Mouse (Mus musculus): ENCODE measurements at regions not wholly inside any gene's neighbourhood (a gene's known extent, or its start where the extent isn't known, plus 50 kb on each side); places are given as distances from the start of the nearest gene placed in this dataset.

GRCm38 (mm10) chr2:134308092-134308491, 246.1 kb downstream of the Hao1 start:
- no peak overlapping the region for H3K27ac ChIP-seq (ENCODE audit: insufficient read depth, low read depth, low read length)
- no peaks in the 10 kb centered on the region for H3K27me3 ChIP-seq (replicated peaks; ENCODE audit: control insufficient read depth, insufficient read depth, low read length)
- H3K36me3 ChIP-seq (ENCODE audit: control insufficient read depth, insufficient read depth, low read length), result no peaks in the 10 kb centered on the region
- no peak overlapping the region for H3K4me3 ChIP-seq (ENCODE audit: insufficient read depth, low read depth, low read length)
- 70% methylated on average over 3 of the region's 3 CpGs for WGBS
- peak; percentile 26 for DNase-seq
- H3K4me1 ChIP-seq (ENCODE audit: control insufficient read depth, insufficient read depth, low read length), result no peaks in the 10 kb centered on the region
- no peak for TF ChIP-seq POLR2A (IDR thresholded peaks at IDR 0.05; ENCODE audit: low read depth, low read length)
- no peak for TF ChIP-seq CTCF (conservative IDR thresholded peaks at IDR 0.05; ENCODE audit: insufficient read depth, insufficient read length, low read depth, low read length)

GRCm38 (mm10) chr2:134290126-134290691, 264.0 kb downstream of the Hao1 start:
- no peak overlapping the region for H3K4me3 ChIP-seq (ENCODE audit: insufficient read depth, low read depth, low read length)
- no peak for TF ChIP-seq CTCF (conservative IDR thresholded peaks at IDR 0.05; ENCODE audit: insufficient read depth, insufficient read length, low read depth, low read length)
- no peak for TF ChIP-seq POLR2A (IDR thresholded peaks at IDR 0.05; ENCODE audit: low read depth, low read length)
- no peaks in the 10 kb centered on the region for H3K4me1 ChIP-seq (ENCODE audit: control insufficient read depth, insufficient read depth, low read length)
- H3K36me3 ChIP-seq (ENCODE audit: control insufficient read depth, insufficient read depth, low read length), result no peaks in the 10 kb centered on the region
- no peak for DNase-seq
- 76% methylated on average over 2 of the region's 2 CpGs for WGBS
- H3K27me3 ChIP-seq (replicated peaks; ENCODE audit: control insufficient read depth, insufficient read depth, low read length), result no peaks in the 10 kb centered on the region
- no peak overlapping the region for H3K27ac ChIP-seq (ENCODE audit: insufficient read depth, low read depth, low read length)

DNA sequence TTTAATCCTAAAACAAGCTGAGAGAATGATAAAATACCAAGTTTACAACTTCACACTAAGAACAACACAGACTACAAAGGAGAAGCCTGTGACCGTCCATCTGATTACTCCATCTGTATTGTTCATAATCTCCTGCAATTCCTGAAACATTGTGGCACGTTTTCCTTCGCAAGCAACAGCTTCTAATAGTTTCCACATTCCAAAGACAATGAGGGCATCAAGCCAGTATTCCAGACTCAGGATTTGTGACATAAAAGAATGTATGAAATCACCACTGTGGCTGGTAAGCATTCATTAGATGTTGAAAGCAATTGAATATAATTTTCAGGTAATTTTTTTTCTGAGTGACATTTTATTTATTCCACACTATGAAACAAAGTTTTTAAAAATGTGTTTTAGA, 278.3 kb downstream of the Hao1 start:
- DNase-seq, result no peak
- Histone ChIP-seq H3K27ac (ENCODE audit: insufficient read depth, low read depth, low read length) (no peak overlapping the region), H3K36me3 (ENCODE audit: control insufficient read depth, insufficient read depth, low read length) (no peaks in the 10 kb centered on the region), H3K4me3 (ENCODE audit: insufficient read depth, low read depth, low read length) (no peak overlapping the region), H3K4me1 (ENCODE audit: control insufficient read depth, insufficient read depth, low read length) (no peaks in the 10 kb centered on the region), H3K27me3 (replicated peaks; ENCODE audit: control insufficient read depth, insufficient read depth, low read length) (no peaks in the 10 kb centered on the region)
- TF ChIP-seq POLR2A (IDR thresholded peaks at IDR 0.05; ENCODE audit: low read depth, low read length) (no peak), CTCF (conservative IDR thresholded peaks at IDR 0.05; ENCODE audit: insufficient read depth, insufficient read length, low read depth, low read length) (no peak)
- WGBS, result 51% methylated on average over 3 of the region's 3 CpGs

DNA sequence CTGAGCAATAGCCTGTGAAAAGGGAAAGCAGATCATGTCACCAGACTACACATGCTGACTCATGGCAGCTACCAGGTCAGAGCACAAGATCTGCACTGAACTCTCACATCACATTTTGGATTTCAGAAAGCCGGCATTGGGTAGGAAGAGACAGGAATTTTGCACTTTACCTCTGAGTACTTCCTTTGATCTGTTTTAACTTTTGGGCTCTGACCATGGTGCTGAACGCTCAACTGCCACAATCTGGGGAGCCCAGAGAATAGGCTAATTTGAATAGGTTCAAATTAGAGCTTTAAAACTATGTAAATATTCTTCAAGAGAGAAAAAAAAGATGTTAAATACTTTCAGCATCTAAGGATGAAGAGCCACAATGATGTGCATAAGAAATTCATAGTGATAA, 285.7 kb downstream of the Hao1 start:
- no peaks in the 10 kb centered on the region for H3K36me3 ChIP-seq (ENCODE audit: control insufficient read depth, insufficient read depth, low read length)
- H3K27me3 ChIP-seq (replicated peaks; ENCODE audit: control insufficient read depth, insufficient read depth, low read length), result no peaks in the 10 kb centered on the region
- no peak for DNase-seq
- no peak overlapping the region for H3K27ac ChIP-seq (ENCODE audit: insufficient read depth, low read depth, low read length)
- TF ChIP-seq POLR2A (IDR thresholded peaks at IDR 0.05; ENCODE audit: low read depth, low read length) (no peak), CTCF (conservative IDR thresholded peaks at IDR 0.05; ENCODE audit: insufficient read depth, insufficient read length, low read depth, low read length) (no peak)
- H3K4me3 ChIP-seq (ENCODE audit: insufficient read depth, low read depth, low read length), result no peak overlapping the region
- no peaks in the 10 kb centered on the region for H3K4me1 ChIP-seq (ENCODE audit: control insufficient read depth, insufficient read depth, low read length)
- WGBS, result 12% methylated on average over 2 of the region's 2 CpGs

Measured in kidney, adult 2 months (tissue).